Mouse (Mus musculus): ENCODE results near the gene Adamtsl2.

DNA sequence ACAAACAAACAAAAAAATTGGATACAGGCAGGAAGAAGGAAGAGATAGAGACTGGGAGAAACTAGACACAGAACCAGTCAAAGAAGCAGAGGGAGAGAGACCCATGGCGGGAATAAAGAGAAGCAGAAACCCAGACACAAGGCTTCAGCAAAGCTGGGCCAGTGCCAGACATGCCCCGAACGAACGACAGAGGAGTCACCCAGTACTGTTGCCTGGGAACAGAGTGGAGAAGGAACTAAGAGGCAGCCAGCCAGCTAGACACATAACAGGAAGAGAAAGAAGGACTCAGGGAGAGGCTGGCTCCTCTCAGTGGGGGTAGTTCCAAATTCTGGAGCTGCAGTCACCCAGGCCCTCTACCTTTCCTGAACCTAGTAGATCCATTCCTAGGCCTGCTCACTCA lies 8.0 kb upstream of the Adamtsl2 start:
- no peak for TF ChIP-seq CTCF (IDR thresholded peaks at IDR 0.05; ENCODE audit: low read depth, low read length)
- TF ChIP-seq POLR2A (IDR thresholded peaks at IDR 0.05; ENCODE audit: borderline replicate concordance, low read depth, low read length) = no peak
